Mouse (Mus musculus) MN1 (cell line): ENCODE measurements around the gene Zbtb38.

Experiments
- DNase-seq: peaks from one replicate; pipeline ENCODE4 v3.0.0-alpha.2; 2016; ENCODE audit warnings: low spot score

Zbtb38 gene

DNA sequence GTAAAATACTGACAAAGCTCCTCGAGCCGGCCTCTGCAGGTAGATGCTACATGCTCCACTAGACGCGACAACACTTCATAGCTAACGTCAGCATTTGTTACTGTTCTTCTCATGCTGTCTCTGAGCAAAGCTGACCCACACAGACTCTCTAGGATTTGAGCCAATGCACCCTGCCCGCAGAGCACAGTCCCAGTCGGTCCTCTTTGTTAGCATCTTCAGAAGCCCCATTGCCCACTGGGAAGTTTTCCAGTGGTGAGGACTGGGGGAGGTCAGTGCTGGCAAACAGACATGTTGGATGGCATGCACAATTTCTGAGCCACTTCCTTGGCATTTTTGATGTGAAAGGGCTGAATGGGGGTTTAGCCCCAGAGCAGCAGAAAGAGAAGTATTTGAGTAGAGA lies 113.2 kb downstream of the Zbtb38 start:
- DNase-seq = no peak

DNA sequence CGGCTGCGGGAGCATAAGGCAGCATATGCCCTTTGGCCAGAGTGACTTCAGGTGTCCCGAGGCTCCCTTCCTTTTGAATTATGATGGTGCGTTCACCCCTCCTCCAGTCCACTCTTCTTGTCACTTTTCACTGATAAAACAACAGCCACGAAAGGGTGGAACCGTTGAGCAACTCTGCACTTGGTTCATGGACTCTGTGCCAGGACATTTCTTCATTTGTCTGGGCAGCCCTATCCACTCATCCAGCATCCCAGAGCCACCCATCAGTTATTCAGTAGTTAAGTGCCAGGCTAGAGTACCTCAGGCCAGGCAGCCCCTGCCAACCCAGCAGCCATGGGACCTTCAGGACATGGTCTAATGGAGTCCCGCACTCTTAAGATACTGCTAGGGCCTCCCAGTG lies 114.1 kb downstream of the Zbtb38 start:
- no peak for DNase-seq

DNA sequence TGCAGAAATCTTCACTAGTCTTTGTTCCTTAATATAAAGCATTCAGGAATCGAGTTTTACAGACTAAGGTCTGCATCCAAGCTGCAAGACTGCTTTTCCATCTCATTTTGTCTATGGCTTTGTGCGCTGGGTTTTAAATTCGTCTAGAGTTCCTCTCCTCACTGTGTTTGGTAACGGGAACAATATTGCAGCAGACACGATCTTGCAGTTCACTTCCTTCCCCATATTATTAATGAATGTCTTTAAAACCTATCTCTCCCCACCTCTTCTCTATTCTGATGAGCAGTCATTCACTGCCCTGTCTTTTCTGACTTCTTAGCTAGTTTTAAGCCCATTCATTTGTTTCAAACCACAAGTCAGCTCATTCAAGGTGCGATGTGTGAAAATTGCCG lies 115.5 kb downstream of the Zbtb38 start:
- DNase-seq = no peak

DNA sequence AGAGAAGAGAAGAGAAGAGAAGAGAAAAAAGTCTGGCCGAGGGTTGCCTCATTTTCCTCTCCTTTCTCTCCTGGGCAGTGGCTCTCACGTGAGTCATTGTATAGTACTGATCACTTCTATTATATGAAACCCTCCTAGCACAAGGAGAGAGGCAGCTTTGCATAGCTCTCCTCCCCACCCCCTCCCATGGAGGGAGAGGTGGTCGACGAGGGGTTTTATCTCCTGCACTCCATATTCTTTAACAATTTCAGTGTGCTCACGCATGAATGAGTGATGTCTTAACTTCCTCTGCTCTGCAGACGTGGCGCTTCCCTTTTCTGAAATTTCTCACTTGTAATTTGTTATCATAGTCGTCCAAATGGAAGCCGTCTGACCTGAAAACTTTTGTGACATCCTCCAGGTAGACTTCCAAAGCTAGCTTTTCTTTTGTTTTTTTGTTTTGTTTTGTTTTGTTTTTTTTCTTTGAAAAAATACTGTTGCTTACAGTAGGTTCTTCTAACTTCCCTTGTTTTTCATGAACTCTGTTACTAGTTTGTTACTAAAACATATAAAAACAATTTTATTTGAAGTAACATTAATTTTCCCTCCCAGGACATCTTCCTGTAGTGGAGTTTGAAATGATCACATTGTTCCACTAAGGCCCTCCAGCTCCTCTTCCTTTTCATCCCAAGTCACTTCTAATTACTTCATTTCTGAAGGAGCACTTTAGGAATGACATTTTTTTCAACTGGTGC lies 116.0 kb downstream of the Zbtb38 start:
- DNase-seq = no peak

DNA sequence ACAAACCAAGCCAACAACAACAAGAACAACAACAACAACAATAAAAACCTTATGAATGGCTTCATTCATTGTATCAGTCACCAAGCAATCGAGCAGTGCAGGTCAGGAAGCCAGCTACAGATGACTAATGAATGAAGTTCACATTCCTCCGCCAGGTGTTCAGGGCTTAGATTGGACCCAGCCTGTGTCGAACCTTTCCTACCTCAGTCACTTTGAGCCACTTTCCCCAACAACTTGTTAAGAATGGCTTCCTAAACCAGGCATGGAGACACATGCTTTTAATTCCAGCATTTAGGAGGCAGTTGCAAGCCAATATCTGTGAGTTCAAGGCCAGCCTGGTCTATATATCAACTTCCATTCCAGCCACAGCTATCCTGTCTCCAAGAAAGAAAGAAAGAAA lies 116.7 kb downstream of the Zbtb38 start:
- no peak for DNase-seq

DNA sequence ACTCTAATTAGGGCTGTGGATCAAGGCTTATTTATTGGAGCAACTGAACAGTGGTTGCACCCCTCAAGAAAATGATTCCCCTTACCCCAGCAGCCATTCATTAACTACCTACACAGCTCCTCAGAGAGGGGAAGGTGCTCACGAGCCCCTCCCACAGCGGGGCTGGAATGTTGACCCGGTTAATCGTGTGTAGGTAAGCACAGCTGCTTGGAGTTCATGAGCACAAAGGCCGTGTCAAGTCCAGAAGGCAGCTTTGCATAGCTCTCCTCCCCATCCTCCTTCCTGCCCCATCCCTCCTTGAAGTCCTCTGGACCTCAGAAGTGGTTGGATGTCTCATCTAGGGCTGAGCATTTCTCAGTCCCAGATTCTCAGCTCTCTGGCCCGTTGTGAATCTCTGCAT lies 117.5 kb downstream of the Zbtb38 start:
- no peak for DNase-seq

DNA sequence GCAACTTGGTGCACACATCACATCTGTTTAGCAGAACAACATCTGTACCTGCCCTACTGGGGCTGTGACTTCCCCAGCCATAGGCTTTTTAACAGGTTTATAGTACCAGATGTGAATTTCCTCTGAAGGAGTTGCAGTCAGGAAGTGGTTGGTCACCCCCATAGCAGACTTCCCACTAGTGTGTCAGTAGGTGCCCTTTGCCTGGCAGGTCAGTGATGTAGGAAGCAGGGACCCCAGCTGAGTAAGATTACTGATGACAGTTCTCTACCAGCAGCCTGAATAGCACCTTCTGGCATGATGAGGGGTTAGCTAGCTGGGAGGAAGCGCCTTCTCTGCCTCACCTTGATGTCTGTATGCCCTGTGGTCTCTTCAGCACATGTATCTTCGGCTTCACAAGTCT lies 118.9 kb downstream of the Zbtb38 start:
- no peak for DNase-seq
